13 mouse cellular contexts compared by ENCODE assay signal in the genomic region with DNA sequence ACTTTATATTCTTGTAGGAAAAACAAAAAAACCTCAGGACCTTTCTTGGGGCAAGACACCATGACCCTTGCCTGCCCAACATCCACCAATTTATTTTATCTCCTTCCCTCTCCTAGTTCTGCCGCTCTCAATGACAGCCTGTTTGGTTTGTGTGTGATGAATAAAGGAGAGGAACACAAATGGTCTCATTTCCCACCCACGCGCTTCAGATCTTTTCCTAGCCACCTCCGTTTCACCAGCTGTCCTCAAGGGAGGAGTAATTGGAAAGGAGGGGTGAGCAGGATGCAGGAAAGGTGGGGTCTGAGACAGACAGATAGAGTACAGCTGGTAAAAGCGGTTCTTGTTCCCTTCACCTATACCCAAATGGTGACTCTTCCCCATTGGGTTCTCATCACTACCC. TPM values are rescaled to one million over a fixed set of nuclear protein-coding genes. Genes with fewer than 3 reads are reported as not detected.
DNase-seq lines count a peak whose midpoint lies in the region; ATAC-seq and TF ChIP-seq lines count a peak whose summit lies in the region.
"Had no signal": no experiment of that assay in that cellular context is flagged by ENCODE, and none has a peak within 500 bp of the region (broad histone marks: within the 10 kb centered on the region; RNA-seq: fewer than 3 reads in every experiment).

No protein-coding gene starts in this region.

- no peak for TF ChIP-seq CTCF in E14TG2a.4 (conservative IDR thresholded peaks at IDR 0.05; ENCODE audit: low read length)

- H3K9ac ChIP-seq in hindbrain, embryonic 12.5 days, result peak overlapping the region; percentile 83; the same call in 1 of the 2 replicates
- no peak overlapping the region for H3K9ac ChIP-seq in hindbrain, embryonic 11.5 days (ENCODE audit: low read depth, low read length)
- no peak overlapping the region for H3K9ac ChIP-seq in limb, embryonic 12.5 days (replicated peaks)

- H3K4me1 ChIP-seq in hindbrain, embryonic 12.5 days, result peaks cover 32% of the 10 kb centered on the region
- H3K4me1 ChIP-seq in hindbrain, embryonic 11.5 days (replicated peaks; ENCODE audit: control insufficient read depth, insufficient read depth, low read length), result peaks cover 12% of the 10 kb centered on the region
- H3K4me1 ChIP-seq in E14TG2a.4 (replicated peaks; ENCODE audit: low read depth, low read length), result peaks cover 74% of the 10 kb centered on the region
- H3K4me1 ChIP-seq in limb, embryonic 12.5 days (replicated peaks), result peaks cover 34% of the 10 kb centered on the region

- H3K36me3 ChIP-seq in hindbrain, embryonic 12.5 days, result peaks cover 17% of the 10 kb centered on the region
- peaks cover 4% of the 10 kb centered on the region for H3K36me3 ChIP-seq in hindbrain, embryonic 11.5 days (ENCODE audit: control insufficient read depth, insufficient read depth, low read length)
- peaks cover 27% of the 10 kb centered on the region for H3K36me3 ChIP-seq in E14TG2a.4 (ENCODE audit: insufficient read depth, low read length)
- peaks cover 23% of the 10 kb centered on the region for H3K36me3 ChIP-seq in limb, embryonic 12.5 days

- no peak for DNase-seq in hindbrain, embryonic 11.5 days (ENCODE audit: low spot score)
- DNase-seq in frontal cortex, postnatal 14 days (ENCODE audit: low spot score in 2 of 2), result peak; percentile 31 to 45
- DNase-seq in adrenal gland, adult 18-20 months (ENCODE audit: low spot score in 2 of 2), result no peak
- no peak for DNase-seq in adrenal gland, postnatal 25 days
- DNase-seq: heart, adult 2 months; kidney, adult 9 months had no signal

- H3K4me2 ChIP-seq in hindbrain, embryonic 12.5 days (replicated peaks), result 0 out of 2 replicates have a peak overlapping the region, but pooled peaks have one; percentile 56
- H3K4me2 ChIP-seq in hindbrain, embryonic 11.5 days (replicated peaks; ENCODE audit: low read depth, low read length), result no peak overlapping the region
- peak overlapping the region; percentile 91 for H3K4me2 ChIP-seq in limb, embryonic 12.5 days

- no peaks in the 10 kb centered on the region for H3K27me3 ChIP-seq in hindbrain, embryonic 12.5 days
- H3K27me3 ChIP-seq in hindbrain, embryonic 11.5 days (ENCODE audit: control insufficient read depth, insufficient read depth, low read length), result no peaks in the 10 kb centered on the region
- H3K27me3 ChIP-seq in E14TG2a.4 (ENCODE audit: insufficient read depth, low read length), result peaks cover 13% of the 10 kb centered on the region; the same call in 1 of the 2 replicates
- no peaks in the 10 kb centered on the region for H3K27me3 ChIP-seq in limb, embryonic 12.5 days

- ATAC-seq in hindbrain, embryonic 12.5 days (ENCODE audit: low FRiP score), result no peak
- no peak for ATAC-seq in hindbrain, embryonic 11.5 days (ENCODE audit: low FRiP score)
- no peak for ATAC-seq in limb, embryonic 12.5 days (ENCODE audit: insufficient number of reproducible peaks, insufficient read depth, low FRiP score, low TSS enrichment, low read depth)
- no peak for ATAC-seq in megakaryocyte, adult 5-6 weeks (ENCODE audit: poor library complexity, severe bottlenecking)

- H3K9me3 ChIP-seq in hindbrain, embryonic 12.5 days (replicated peaks), result no peaks in the 10 kb centered on the region
- H3K9me3 ChIP-seq in hindbrain, embryonic 11.5 days (ENCODE audit: control insufficient read depth, low read length), result no peaks in the 10 kb centered on the region
- H3K9me3 ChIP-seq in E14TG2a.4 (ENCODE audit: low read length), result no peaks in the 10 kb centered on the region
- H3K9me3 ChIP-seq in limb, embryonic 12.5 days, result no peaks in the 10 kb centered on the region

- no peak overlapping the region for H3K27ac ChIP-seq in hindbrain, embryonic 12.5 days
- no peak overlapping the region for H3K27ac ChIP-seq in hindbrain, embryonic 11.5 days (ENCODE audit: low read depth, low read length)
- H3K27ac ChIP-seq in limb, embryonic 12.5 days, result no peak overlapping the region

- 80% methylated on average over 5 of the region's 5 CpGs for WGBS in hindbrain, embryonic 12.5 days
- 81% methylated on average over 5 of the region's 5 CpGs for WGBS in hindbrain, embryonic 11.5 days
- WGBS in limb, embryonic 12.5 days, result 56% methylated on average over 5 of the region's 5 CpGs

- H3K4me3 ChIP-seq in hindbrain, embryonic 12.5 days, result no peak overlapping the region
- no peak overlapping the region for H3K4me3 ChIP-seq in hindbrain, embryonic 11.5 days (ENCODE audit: low read depth, low read length)
- H3K4me3 ChIP-seq in E14TG2a.4 (replicated peaks; ENCODE audit: low read length), result peak overlapping the region; percentile 97
- H3K4me3 ChIP-seq in limb, embryonic 12.5 days (replicated peaks), result no peak overlapping the region

RNA-seq across cellular contexts. Expression of gene Sf3b2, which starts 1.4 kb away (rescaled TPM):
- polyA plus RNA-seq in hindbrain, embryonic 12.5 days (2016; fragmentation: Nextera tagmentation; extraction: Ambion mirVana), result 363 and 385 TPM in 2 replicates
- polyA plus RNA-seq in hindbrain, embryonic 11.5 days (2014; fragmentation: Nextera tagmentation; extraction: Ambion mirVana), result 385 and 404 TPM in 2 replicates
- 380 and 389 TPM in 2 replicates for polyA plus RNA-seq in limb, embryonic 12.5 days (2016; fragmentation: Nextera tagmentation; extraction: Ambion mirVana)
- 109 TPM in 2 replicates for total RNA-seq in megakaryocyte, adult 5-6 weeks (2015)
- total RNA-seq in megakaryocyte, adult 5-6 weeks (2017), result 240 and 249 TPM in 2 replicates
- total RNA-seq in adrenal gland, adult 18-20 months (2021), result 100 to 1,000 TPM; 139 to 173 TPM
- total RNA-seq in adrenal gland, postnatal 25 days (2021), result 175 and 194 TPM in 2 replicates

RNA-seq across cellular contexts. Expression of gene Gal3st3, which starts 1.5 kb away (rescaled TPM):
- polyA plus RNA-seq in hindbrain, embryonic 12.5 days (2016; fragmentation: Nextera tagmentation; extraction: Ambion mirVana), result 22.6 and 27.6 TPM in 2 replicates
- polyA plus RNA-seq in hindbrain, embryonic 11.5 days (2014; fragmentation: Nextera tagmentation; extraction: Ambion mirVana), result 14.0 and 14.6 TPM in 2 replicates
- polyA plus RNA-seq in limb, embryonic 12.5 days (2016; fragmentation: Nextera tagmentation; extraction: Ambion mirVana), result 6.1 and 6.7 TPM in 2 replicates
- not detected in 2 replicates for total RNA-seq in megakaryocyte, adult 5-6 weeks (2015)
- not detected in 2 replicates for total RNA-seq in megakaryocyte, adult 5-6 weeks (2017)
- under 1 TPM; 0.13 to 0.29 TPM for total RNA-seq in adrenal gland, adult 18-20 months (2021)
- not detected in 2 replicates for total RNA-seq in adrenal gland, postnatal 25 days (2021)
- polyA plus RNA-seq: small intestine, adult 2 months had no signal

RNA-seq across cellular contexts. Expression of gene Pacs1, which starts 23.7 kb away (rescaled TPM):
- 36.6 and 38.8 TPM in 2 replicates for polyA plus RNA-seq in hindbrain, embryonic 12.5 days (2016; fragmentation: Nextera tagmentation; extraction: Ambion mirVana)
- 23.2 and 23.4 TPM in 2 replicates for polyA plus RNA-seq in hindbrain, embryonic 11.5 days (2014; fragmentation: Nextera tagmentation; extraction: Ambion mirVana)
- polyA plus RNA-seq in limb, embryonic 12.5 days (2016; fragmentation: Nextera tagmentation; extraction: Ambion mirVana), result 25.9 and 32.2 TPM in 2 replicates
- total RNA-seq in megakaryocyte, adult 5-6 weeks (2015), result 45.4 and 45.7 TPM in 2 replicates
- total RNA-seq in megakaryocyte, adult 5-6 weeks (2017), result 14.2 and 25.4 TPM in 2 replicates
- total RNA-seq in adrenal gland, adult 18-20 months (2021), result 10 to 100 TPM; 15.1 to 20.7 TPM
- 18.0 and 26.9 TPM in 2 replicates for total RNA-seq in adrenal gland, postnatal 25 days (2021)

RNA-seq across cellular contexts. Expression of gene Catsper1, which starts 38.9 kb away (rescaled TPM):
- polyA plus RNA-seq in hindbrain, embryonic 12.5 days (2016; fragmentation: Nextera tagmentation; extraction: Ambion mirVana), result not detected in 2 replicates
- not detected in 2 replicates for polyA plus RNA-seq in hindbrain, embryonic 11.5 days (2014; fragmentation: Nextera tagmentation; extraction: Ambion mirVana)
- polyA plus RNA-seq in limb, embryonic 12.5 days (2016; fragmentation: Nextera tagmentation; extraction: Ambion mirVana), result not detected in 2 replicates
- not detected in 2 replicates for total RNA-seq in megakaryocyte, adult 5-6 weeks (2015)
- total RNA-seq in megakaryocyte, adult 5-6 weeks (2017), result not detected in 2 replicates
- not detected for total RNA-seq in adrenal gland, adult 18-20 months (2021)
- total RNA-seq in adrenal gland, postnatal 25 days (2021), result not detected in 2 replicates
- total RNA-seq: heart, adult 2 months had no signal
- polyA plus RNA-seq: lung, embryonic 16.5 days; small intestine, adult 2 months; thymus, postnatal 0 days had no signal

RNA-seq across cellular contexts. Expression of gene Cst6, which starts 52.7 kb away (rescaled TPM):
- polyA plus RNA-seq in hindbrain, embryonic 12.5 days (2016; fragmentation: Nextera tagmentation; extraction: Ambion mirVana), result 3.0 and 3.6 TPM in 2 replicates
- 1.7 and 2.3 TPM in 2 replicates for polyA plus RNA-seq in hindbrain, embryonic 11.5 days (2014; fragmentation: Nextera tagmentation; extraction: Ambion mirVana)
- polyA plus RNA-seq in limb, embryonic 12.5 days (2016; fragmentation: Nextera tagmentation; extraction: Ambion mirVana), result 1.4 and 1.9 TPM in 2 replicates
- total RNA-seq in megakaryocyte, adult 5-6 weeks (2015), result not detected in 2 replicates
- total RNA-seq in megakaryocyte, adult 5-6 weeks (2017), result not detected in 2 replicates
- total RNA-seq in adrenal gland, adult 18-20 months (2021), result 1 to 10 TPM; 2.5 to 3.2 TPM
- 1.6 TPM in 1 of 2 replicates, not detected in the other for total RNA-seq in adrenal gland, postnatal 25 days (2021)

Comparison
In these comparisons a context has a peak if more than half of its experiments do, and no peak if none do; other contexts are left out.
1. DNase-seq: peak in frontal cortex, postnatal 14 days (2 of 2); none in hindbrain, embryonic 11.5 days (single experiment), adrenal gland, adult 18-20 months (0 of 2) and adrenal gland, postnatal 25 days (single experiment).